Mouse (Mus musculus): ENCODE measurements around the gene Arvcf. TPM values are rescaled to one million over a fixed set of nuclear protein-coding genes. Genes with fewer than 3 reads are reported as not detected.

Gene Arvcf
- polyA plus RNA-seq, 1 experiment from 2014 or later: 46.8 TPM

- H3K4me3 ChIP-seq (ENCODE audit: low read depth, low read length): no peak overlapping the region
- H3K36me3 ChIP-seq (ENCODE audit: control insufficient read depth, insufficient read depth, low read length): peaks cover 22% of the 10 kb centered on the region; the same call in 1 of the 2 replicates
- whole genome bisulfite sequencing: 83% methylated on average over 18 of the region's 18 CpGs
- H3K9ac ChIP-seq (ENCODE audit: low read length): no peak overlapping the region
- H3K4me1 ChIP-seq (ENCODE audit: control insufficient read depth, insufficient read depth, low read length): peaks cover 3% of the 10 kb centered on the region; the same call in 1 of the 2 replicates
- H3K4me2 ChIP-seq (ENCODE audit: low read length): no peak overlapping the region
- H3K9me3 ChIP-seq (replicated peaks; ENCODE audit: control insufficient read depth, low read length): no peaks in the 10 kb centered on the region
- DNase-seq (ENCODE audit: low spot score) (no peak), ATAC-seq (no peak)
- H3K27ac ChIP-seq (ENCODE audit: low read depth, low read length): no peak overlapping the region
- no peaks in the 10 kb centered on the region for H3K27me3 ChIP-seq (replicated peaks; ENCODE audit: control insufficient read depth, insufficient read depth, low read length)
Observed at GRCm38 (mm10) chr16:18416094-18416761, 68.2 kb downstream of the Arvcf start.

GRCm38 (mm10) chr16:18416837-18417236 is 68.9 kb downstream of the Arvcf start:
- Histone ChIP-seq H3K4me1 (ENCODE audit: control insufficient read depth, insufficient read depth, low read length) (no peaks in the 10 kb centered on the region), H3K9ac (ENCODE audit: low read length) (no peak overlapping the region), H3K9me3 (replicated peaks; ENCODE audit: control insufficient read depth, low read length) (no peaks in the 10 kb centered on the region), H3K4me2 (ENCODE audit: low read length) (no peak overlapping the region), H3K27ac (ENCODE audit: low read depth, low read length) (no peak overlapping the region), H3K4me3 (ENCODE audit: low read depth, low read length) (no peak overlapping the region), H3K36me3 (ENCODE audit: control insufficient read depth, insufficient read depth, low read length) (peaks cover 18% of the 10 kb centered on the region; the same call in 1 of the 2 replicates), H3K27me3 (replicated peaks; ENCODE audit: control insufficient read depth, insufficient read depth, low read length) (no peaks in the 10 kb centered on the region)
- WGBS: 85% methylated on average over 3 of the region's 3 CpGs
- ATAC-seq (no peak), DNase-seq (ENCODE audit: low spot score) (no peak)

- H3K4me3 ChIP-seq (ENCODE audit: low read depth, low read length): no peak overlapping the region
- no peaks in the 10 kb centered on the region for H3K9me3 ChIP-seq (replicated peaks; ENCODE audit: control insufficient read depth, low read length)
- ATAC-seq (no peak), DNase-seq (ENCODE audit: low spot score) (no peak)
- no peaks in the 10 kb centered on the region for H3K4me1 ChIP-seq (ENCODE audit: control insufficient read depth, insufficient read depth, low read length)
- H3K27ac ChIP-seq (ENCODE audit: low read depth, low read length): no peak overlapping the region
- whole genome bisulfite sequencing: 89% methylated on average over 5 of the region's 5 CpGs
- no peaks in the 10 kb centered on the region for H3K27me3 ChIP-seq (replicated peaks; ENCODE audit: control insufficient read depth, insufficient read depth, low read length)
- H3K36me3 ChIP-seq (ENCODE audit: control insufficient read depth, insufficient read depth, low read length): peaks cover 17% of the 10 kb centered on the region; the same call in 1 of the 2 replicates
- no peak overlapping the region for H3K4me2 ChIP-seq (ENCODE audit: low read length)
- H3K9ac ChIP-seq (ENCODE audit: low read length): no peak overlapping the region
Observed at GRCm38 (mm10) chr16:18417491-18417890, 69.5 kb downstream of the Arvcf start.

DNA sequence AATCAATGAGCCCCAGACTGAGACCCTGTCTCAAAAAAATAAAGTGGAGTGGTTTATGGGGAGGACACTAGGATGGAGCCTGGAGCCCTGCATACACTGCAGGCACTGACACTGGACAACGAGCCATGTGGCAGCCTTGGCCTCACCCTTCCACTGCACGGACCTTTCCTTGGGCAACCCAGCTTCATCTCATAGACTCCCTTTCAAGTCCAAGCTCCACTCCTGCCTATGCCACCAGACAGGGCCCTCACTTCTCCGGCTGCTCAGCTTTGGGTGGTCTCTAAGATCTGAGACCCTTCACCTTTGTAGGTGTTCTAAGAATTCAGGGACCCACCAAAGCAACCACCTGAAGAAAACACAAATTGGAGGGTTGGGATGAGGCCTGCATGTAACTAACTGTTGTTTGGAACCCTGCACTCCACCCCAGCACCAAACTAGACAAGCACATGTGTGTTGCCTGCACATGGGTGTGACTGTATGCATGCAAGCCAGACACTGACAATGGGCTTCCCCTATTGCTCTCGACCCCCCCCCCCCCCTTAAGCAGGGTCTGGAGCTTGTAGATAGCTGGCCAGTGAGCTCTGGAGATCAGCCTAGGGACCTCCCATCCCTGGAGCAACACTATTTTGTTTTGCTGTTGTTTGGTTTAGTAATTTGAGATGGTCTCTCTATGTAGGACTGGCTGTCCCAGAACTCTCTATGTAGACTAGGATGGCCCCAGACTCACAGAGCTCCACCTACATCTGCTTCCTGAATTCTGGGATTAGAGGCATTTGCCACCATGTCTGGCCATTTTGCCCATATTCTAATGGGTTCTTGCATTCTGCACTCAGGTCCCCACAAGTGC is 71.0 kb downstream of the Arvcf start:
- Histone ChIP-seq H3K4me1 (ENCODE audit: control insufficient read depth, insufficient read depth, low read length) (no peaks in the 10 kb centered on the region), H3K27me3 (replicated peaks; ENCODE audit: control insufficient read depth, insufficient read depth, low read length) (no peaks in the 10 kb centered on the region), H3K4me2 (ENCODE audit: low read length) (no peak overlapping the region), H3K27ac (ENCODE audit: low read depth, low read length) (no peak overlapping the region), H3K9ac (ENCODE audit: low read length) (no peak overlapping the region), H3K4me3 (ENCODE audit: low read depth, low read length) (no peak overlapping the region), H3K9me3 (replicated peaks; ENCODE audit: control insufficient read depth, low read length) (no peaks in the 10 kb centered on the region), H3K36me3 (ENCODE audit: control insufficient read depth, insufficient read depth, low read length) (0 out of 2 replicates have a peak, but pooled peaks cover 12% of the 10 kb centered on the region)
- 91% methylated on average over 4 of the region's 4 CpGs for WGBS
- ATAC-seq (no peak), DNase-seq (ENCODE audit: low spot score) (no peak)

GRCm38 (mm10) chr16:18419603-18420026 is 71.6 kb downstream of the Arvcf start:
- Histone ChIP-seq H3K9me3 (replicated peaks; ENCODE audit: control insufficient read depth, low read length) (no peaks in the 10 kb centered on the region), H3K4me3 (ENCODE audit: low read depth, low read length) (no peak overlapping the region), H3K9ac (ENCODE audit: low read length) (no peak overlapping the region), H3K27ac (ENCODE audit: low read depth, low read length) (no peak overlapping the region), H3K27me3 (replicated peaks; ENCODE audit: control insufficient read depth, insufficient read depth, low read length) (no peaks in the 10 kb centered on the region), H3K4me1 (ENCODE audit: control insufficient read depth, insufficient read depth, low read length) (peaks cover under 1% of the 10 kb centered on the region; the same call in 1 of the 2 replicates), H3K4me2 (ENCODE audit: low read length) (no peak overlapping the region), H3K36me3 (ENCODE audit: control insufficient read depth, insufficient read depth, low read length) (0 out of 2 replicates have a peak, but pooled peaks cover 12% of the 10 kb centered on the region)
- DNase-seq (ENCODE audit: low spot score) (no peak), ATAC-seq (no peak)
- 100% methylated on average over 1 of the region's 1 CpGs for WGBS

DNA sequence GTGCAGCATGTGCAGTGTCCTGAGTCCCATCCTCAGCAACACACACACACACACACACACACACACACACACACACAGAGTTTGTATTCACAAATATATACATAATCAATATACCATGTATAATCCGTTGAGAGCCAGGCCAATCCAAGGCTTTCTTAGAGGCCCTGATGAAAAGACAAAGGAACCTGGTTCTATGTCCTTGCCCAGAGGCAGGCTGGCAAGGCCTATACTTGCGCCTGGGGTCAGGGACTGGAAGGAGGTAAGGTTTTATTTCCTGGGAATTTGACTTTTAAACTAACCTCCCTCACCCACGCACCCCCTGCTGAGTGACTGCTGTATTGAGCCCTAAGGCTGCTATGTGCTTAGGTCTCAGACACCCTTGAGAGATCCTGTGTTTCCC is 72.6 kb downstream of the Arvcf start:
- WGBS: 65% methylated on average over 3 of the region's 3 CpGs
- Histone ChIP-seq H3K27ac (ENCODE audit: low read depth, low read length) (no peak overlapping the region), H3K9ac (ENCODE audit: low read length) (no peak overlapping the region), H3K4me1 (ENCODE audit: control insufficient read depth, insufficient read depth, low read length) (peaks cover 7% of the 10 kb centered on the region), H3K36me3 (ENCODE audit: control insufficient read depth, insufficient read depth, low read length) (0 out of 2 replicates have a peak, but pooled peaks cover 12% of the 10 kb centered on the region), H3K27me3 (replicated peaks; ENCODE audit: control insufficient read depth, insufficient read depth, low read length) (no peaks in the 10 kb centered on the region), H3K9me3 (replicated peaks; ENCODE audit: control insufficient read depth, low read length) (no peaks in the 10 kb centered on the region), H3K4me2 (ENCODE audit: low read length) (no peak overlapping the region), H3K4me3 (ENCODE audit: low read depth, low read length) (no peak overlapping the region)
- DNase-seq (ENCODE audit: low spot score) (no peak), ATAC-seq (no peak)

DNA sequence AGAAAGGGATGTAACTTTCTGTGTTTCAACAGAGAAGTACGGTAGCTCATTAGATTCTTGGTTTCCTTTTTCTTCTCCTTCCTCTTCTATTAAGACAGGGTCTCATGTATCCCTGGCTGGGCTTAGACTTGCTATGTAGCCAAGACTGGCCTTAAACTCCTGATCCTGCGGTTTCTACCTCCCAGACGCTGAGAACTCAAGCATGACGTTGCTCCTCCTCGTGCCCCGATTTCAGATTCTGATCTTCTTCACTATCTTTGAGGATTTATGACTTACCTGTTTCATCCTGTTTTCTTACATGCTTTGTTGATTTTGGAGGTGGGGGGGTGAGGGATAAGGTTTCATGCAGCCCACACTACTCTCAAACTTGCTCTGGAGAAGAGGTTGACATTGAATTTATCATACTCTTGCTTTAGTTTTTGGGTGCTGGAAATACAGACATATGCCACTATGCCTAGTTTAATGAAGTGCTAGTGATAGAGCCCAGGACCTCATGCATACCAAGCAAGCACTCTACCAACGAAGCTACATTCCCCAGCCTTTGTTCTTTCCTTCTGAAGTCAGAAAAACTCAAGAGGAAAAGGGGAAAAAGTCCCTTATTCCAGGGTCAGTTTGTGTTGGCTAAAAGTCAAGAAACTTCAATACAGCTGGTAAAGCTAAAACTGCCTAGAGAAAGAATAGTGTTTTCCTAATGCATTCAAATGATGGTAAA is 75.4 kb downstream of the Arvcf start:
- ATAC-seq (no peak), DNase-seq (ENCODE audit: low spot score) (no peak)
- Histone ChIP-seq H3K27ac (ENCODE audit: low read depth, low read length) (no peak overlapping the region), H3K27me3 (replicated peaks; ENCODE audit: control insufficient read depth, insufficient read depth, low read length) (no peaks in the 10 kb centered on the region), H3K4me3 (ENCODE audit: low read depth, low read length) (no peak overlapping the region), H3K4me2 (ENCODE audit: low read length) (no peak overlapping the region), H3K4me1 (ENCODE audit: control insufficient read depth, insufficient read depth, low read length) (peaks cover 13% of the 10 kb centered on the region), H3K36me3 (ENCODE audit: control insufficient read depth, insufficient read depth, low read length) (0 out of 2 replicates have a peak, but pooled peaks cover 12% of the 10 kb centered on the region), H3K9ac (ENCODE audit: low read length) (no peak overlapping the region), H3K9me3 (replicated peaks; ENCODE audit: control insufficient read depth, low read length) (no peaks in the 10 kb centered on the region)
- 90% methylated on average over 7 of the region's 7 CpGs for WGBS

DNA sequence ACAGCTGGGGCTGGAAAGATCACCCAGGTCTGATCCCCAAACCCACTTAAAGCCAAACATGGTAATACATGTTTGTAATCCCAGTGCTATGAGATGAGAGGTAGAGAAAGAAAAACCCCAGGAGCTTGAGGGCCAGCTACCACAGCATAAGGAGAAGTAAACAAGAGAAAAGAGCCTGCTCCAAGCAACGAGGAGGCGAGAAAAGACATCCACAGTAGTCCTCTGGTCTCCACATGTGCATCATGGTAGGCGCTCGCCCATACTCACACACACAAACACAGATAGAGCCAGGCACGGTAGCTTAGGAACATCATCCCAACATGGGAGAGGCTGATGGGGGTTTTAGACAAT is 75.9 kb downstream of the Arvcf start:
- DNase-seq (ENCODE audit: low spot score) (no peak), ATAC-seq (no peak)
- Histone ChIP-seq H3K27ac (ENCODE audit: low read depth, low read length) (no peak overlapping the region), H3K27me3 (replicated peaks; ENCODE audit: control insufficient read depth, insufficient read depth, low read length) (no peaks in the 10 kb centered on the region), H3K9me3 (replicated peaks; ENCODE audit: control insufficient read depth, low read length) (no peaks in the 10 kb centered on the region), H3K36me3 (ENCODE audit: control insufficient read depth, insufficient read depth, low read length) (0 out of 2 replicates have a peak, but pooled peaks cover 12% of the 10 kb centered on the region), H3K4me2 (ENCODE audit: low read length) (no peak overlapping the region), H3K4me1 (ENCODE audit: control insufficient read depth, insufficient read depth, low read length) (peaks cover 13% of the 10 kb centered on the region), H3K9ac (ENCODE audit: low read length) (no peak overlapping the region), H3K4me3 (ENCODE audit: low read depth, low read length) (no peak overlapping the region)
- 90% methylated on average over 5 of the region's 5 CpGs for WGBS

Measured in forebrain, embryonic 14.5 days (tissue).